Mouse (Mus musculus) lung, postnatal 14 days (tissue): ENCODE measurements at regions not wholly inside any gene's neighbourhood (a gene's known extent, or its start where the extent isn't known, plus 50 kb on each side); places are given as distances from the start of the nearest gene placed in this dataset.

Experiments used
- DNase-seq: peaks from one replicate; pipeline ENCODE4 v3.0.0; 2021

GRCm38 (mm10) chr15:36719241-36719640 lies 288.3 kb downstream of the Zfp706 start:
- no peak for DNase-seq

DNA sequence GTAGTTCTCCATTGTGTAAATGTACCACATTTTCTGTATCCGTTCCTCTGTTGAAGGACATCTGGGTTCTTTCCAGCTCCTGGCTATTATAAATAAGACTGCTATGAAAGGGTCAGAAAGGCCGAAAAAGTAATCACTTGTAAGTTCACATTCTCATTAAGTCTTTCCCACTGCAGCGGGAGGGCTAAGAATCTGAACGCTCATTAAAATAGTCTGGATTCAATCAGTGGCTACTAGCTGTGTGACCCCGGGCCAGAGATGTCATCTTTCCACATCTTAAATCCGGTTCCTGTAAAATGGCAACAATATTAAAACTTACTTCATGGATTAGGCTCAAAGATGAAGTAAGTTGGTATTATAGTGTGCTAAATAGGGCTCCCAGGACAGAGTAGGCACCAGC lies 289.7 kb downstream of the Zfp706 start:
- no peak for DNase-seq

- no peak for DNase-seq
Measured at GRCm38 (mm10) chr15:36716686-36717038, 290.9 kb downstream of the Zfp706 start.

DNA sequence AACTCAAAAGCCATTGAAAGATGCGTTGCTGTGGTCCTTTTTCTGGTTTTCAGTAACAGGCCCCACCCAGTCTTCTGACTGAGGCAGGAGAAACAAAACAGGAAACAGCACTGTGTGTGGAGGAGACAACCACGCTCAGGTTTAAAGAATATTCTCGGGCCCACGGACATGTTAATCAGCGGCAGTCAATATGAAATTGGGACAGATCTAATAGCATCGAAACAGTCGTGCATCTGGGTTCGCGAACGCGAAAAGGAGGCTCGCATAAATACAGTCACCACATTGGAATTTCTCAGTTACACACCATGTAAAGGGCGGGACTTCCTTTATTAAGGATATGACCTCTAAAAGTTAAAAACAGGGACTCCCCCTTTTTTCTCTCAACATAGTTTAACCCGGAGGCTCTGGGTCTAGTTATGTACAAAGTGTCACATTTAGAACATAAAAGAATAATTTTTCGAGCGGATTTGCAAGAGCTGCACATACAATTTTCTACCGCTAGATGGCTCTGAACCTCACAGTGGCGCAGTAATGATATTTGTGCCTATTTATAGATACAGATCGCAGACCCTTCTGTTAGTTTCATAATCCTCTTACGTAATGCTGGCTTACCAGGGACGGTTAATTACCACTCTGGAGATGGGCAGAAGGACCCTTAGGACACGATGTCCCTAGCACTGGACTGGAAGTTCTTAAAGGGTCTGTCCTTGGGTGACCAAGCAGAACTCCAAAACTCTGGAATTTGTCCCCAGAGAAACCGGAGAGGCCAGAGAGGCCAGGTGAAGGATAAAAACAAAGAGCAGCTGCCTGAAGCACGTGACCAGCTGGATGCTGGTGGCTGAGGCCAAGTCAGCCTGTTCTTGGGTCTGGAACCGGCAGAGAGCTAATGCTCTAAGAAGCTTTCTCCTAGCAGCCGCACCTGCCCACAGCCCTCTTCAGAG lies 291.6 kb downstream of the Zfp706 start:
- peak; percentile 76 for DNase-seq

DNA sequence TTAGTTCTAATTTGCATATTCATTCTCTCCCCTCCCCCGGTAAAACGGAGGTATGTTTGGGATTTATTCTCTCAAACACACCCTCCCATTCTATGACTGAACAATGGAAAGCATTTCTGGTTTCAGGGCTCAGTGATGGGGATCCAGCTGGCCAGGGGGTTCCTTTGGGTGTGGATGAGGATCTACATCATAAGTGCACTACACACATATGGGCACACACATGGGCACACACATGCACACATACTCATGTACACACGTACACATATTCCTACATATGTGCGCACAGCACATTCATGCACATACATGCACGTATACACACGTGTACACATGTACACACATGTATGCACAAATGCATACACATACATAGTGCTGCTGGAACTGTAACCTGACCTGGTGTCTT lies 292.4 kb downstream of the Zfp706 start:
- DNase-seq, result no peak

DNA sequence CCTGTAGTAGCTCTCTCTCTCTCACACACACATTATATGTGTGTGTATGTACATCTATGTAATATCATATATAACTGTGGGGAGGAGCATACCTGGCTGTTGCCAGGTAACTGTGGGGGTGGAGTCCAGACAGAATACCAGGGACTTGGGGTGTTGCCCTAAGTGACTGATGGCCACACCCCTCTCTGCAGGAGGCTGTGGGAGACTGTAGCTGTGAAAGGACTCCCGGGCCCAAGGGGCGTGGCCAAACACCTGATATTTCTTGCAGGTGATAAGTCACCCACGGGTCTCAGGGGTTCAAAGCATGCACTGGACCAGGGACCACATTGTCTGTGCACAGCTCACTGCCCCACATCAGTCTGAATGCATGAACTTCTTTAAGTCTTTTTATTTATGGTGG lies 297.8 kb downstream of the Zfp706 start:
- no peak for DNase-seq

- DNase-seq, result peak; percentile 92
Measured at GRCm38 (mm10) chr15:36708471-36708870, 299.1 kb downstream of the Zfp706 start.

DNA sequence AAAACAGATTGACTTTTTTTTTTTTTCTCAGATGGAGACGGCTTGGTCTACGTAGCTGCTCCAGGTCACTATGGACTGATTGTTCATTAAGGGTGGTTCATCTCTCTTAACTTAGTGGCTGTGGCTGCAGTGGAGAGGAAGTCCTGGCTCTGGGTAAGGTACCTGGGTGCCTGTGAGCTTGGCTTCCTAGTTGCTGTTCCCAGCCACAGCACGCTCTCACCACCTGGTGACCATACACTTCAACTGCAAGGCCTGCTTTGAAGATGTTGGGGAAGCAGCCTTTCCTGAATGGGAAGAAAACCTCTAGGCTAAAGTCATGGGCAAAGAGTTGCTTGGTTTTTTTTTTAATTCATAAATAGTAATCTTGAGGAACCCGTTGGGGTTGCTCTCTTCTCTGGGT lies 301.6 kb downstream of the Zfp706 start:
- DNase-seq, result peak; percentile 62

GRCm38 (mm10) chr15:36705391-36705790 lies 302.2 kb downstream of the Zfp706 start:
- DNase-seq, result no peak

DNA sequence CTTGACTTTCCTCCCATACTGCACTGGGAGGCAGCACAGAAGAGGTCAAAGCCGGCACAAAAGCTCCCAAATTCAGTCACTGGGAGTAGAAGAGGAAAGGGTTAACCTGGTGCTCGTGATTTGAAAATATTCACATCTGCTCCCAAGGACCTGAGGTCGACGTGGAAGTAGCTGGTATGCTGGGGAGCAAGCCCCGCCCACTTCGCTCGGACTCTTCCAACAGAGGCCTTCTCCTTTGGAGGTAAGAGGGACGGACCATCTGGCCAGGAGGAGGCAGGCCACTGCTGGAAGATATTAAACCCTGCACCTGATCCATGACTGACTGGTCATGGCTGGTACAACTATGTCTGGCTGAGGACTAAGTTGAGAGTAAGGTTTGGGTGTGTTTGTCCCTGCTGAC lies 305.7 kb downstream of the Zfp706 start:
- no peak for DNase-seq

GRCm38 (mm10) chr15:36700196-36700595 lies 307.4 kb downstream of the Zfp706 start:
- DNase-seq, result no peak

DNA sequence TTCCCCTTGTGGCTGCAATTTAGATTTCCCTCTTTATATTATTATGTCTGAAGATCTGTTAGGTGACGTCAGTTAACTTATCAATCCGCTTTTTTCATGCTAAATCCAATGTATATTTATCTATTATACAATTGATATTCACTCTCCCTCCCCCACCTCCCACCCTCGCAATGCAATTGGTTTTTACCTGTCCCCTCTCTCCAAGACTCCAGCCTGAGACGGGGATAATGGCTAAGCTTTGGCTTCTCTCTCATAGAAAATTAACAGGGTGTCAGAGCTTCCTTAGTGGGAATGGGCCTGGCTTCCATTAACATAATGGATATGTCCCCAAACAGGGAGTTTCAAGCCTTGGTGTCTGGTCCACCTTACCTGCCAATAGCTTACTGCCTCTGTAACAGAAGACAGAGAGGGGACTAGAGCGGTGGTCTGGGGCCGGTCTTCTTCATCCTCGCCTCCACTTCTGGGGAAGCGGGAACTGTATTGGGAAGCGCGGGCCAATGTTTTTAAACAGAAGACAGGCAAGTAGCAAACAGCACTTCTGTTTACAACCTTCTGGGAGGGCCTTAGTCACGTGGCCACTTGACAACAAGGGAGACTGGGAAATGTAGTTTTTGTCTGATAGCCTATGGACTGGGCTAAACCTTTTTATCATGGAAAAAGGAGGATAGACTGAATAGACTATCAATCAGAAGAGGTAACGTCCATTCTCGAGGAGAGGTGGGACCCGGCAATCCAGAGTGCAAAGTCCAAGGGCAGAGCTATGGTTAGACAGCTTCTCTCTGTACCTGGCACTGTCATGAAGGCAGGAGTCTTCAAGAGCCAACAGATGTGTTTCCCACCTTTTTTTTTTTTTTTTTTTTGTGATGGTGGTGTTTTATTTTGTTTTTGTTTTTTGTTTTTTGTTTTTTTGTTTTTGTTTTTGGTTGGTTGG lies 312.1 kb downstream of the Zfp706 start:
- DNase-seq, result peak; percentile 43

GRCm38 (mm10) chr15:36691002-36691652 lies 316.4 kb downstream of the Zfp706 start:
- DNase-seq, result no peak

DNA sequence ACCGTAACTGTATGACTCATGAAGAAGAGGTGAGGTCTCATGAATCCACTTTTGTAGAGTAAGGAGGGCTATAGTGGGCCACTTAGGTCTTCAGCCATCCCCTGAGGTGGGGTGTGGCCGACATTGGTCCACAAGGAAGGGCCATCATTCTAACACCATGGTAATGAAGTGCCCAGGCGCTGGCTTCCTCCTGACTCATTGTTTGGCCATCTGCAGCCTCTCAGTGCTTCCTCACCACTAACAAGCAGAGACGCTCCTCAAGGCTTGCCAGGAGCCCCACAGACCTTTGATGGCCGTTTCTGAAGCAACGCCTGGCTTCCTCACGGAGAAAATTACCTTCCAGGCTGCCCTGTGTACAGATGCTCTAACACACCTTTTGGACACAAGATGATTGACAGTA lies 317.7 kb downstream of the Zfp706 start:
- DNase-seq, result no peak

DNA sequence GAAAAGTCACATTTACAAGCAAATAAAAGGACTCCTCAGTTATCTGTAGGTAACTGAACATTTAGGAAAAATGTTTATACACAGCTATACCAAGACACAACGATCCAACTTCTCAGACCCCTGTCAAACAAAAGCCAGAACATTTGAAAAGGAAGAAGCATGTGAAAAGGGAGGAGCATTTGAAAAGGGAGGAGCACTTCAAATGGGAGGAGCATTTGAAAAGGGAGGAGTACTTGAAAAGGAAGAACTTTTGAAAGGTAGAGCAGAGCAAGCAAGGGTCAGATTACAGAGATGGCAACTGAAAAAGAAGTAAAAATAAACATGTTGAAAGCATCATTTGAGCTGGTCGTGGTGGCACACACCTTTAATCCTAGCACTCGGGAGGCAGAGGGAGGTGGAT lies 318.3 kb downstream of the Zfp706 start:
- DNase-seq, result no peak

DNA sequence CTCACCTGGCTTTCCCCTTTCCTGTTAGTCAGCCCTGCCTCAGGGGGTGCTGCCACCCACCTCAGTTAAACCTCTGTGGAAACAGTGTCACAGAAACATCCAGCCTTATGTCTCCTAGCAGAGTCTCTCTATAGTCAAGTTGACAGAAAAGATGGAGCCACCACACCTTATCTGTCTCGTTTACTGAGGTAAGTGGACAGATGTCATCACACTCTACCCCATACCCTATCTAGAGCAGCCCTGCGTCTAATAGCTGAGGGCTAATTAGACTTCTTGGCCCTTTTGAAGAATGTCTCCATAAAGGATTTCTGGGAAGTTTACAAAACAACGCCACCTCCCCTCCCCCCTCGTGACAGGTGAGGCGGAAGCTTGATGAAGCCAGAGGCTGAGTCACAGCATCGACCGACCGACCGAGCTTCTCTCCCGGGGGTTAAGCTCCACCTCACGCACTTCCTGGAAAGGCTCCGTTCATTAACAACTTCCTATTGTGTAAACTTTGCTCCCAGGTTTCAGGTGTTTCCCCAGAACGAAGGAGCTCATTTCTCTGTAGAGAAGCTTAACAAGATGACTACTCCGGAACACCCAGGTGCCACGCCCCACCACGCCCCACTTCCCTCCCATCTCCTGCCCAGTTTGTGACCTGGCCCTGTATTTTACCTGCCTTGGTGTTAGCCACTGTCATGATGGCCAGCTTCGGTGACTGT lies 319.4 kb downstream of the Zfp706 start:
- DNase-seq, result peak; percentile 13

- DNase-seq, result no peak
Measured at GRCm38 (mm10) chr15:36684684-36685083, 322.9 kb downstream of the Zfp706 start.

GRCm38 (mm10) chr15:36682832-36683231 lies 324.7 kb downstream of the Zfp706 start:
- no peak for DNase-seq

- no peak for DNase-seq
Measured at GRCm38 (mm10) chr15:36682159-36682558, 325.4 kb downstream of the Zfp706 start.

- no peak for DNase-seq
Measured at GRCm38 (mm10) chr15:36680361-36681140, 327.0 kb downstream of the Zfp706 start.

DNA sequence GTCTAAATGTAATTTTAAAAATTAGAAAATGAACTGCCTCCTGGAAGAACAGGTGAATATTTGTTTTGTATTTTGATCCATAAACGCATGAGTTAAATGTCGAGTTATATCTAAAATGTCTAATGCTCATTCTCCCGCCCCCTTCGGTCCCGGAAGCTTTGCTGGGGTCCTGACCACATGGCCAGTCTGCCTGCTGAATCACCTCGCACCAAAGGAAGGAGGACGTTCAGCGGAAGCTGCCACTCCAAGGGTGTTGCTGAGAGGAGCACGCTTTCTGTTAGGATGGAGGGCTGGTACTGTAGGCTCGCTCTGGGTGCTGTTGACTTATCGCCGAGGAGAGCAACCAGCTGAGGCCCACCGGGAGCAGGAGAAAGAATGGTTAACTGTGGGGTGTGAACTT lies 328.0 kb downstream of the Zfp706 start:
- no peak for DNase-seq

DNA sequence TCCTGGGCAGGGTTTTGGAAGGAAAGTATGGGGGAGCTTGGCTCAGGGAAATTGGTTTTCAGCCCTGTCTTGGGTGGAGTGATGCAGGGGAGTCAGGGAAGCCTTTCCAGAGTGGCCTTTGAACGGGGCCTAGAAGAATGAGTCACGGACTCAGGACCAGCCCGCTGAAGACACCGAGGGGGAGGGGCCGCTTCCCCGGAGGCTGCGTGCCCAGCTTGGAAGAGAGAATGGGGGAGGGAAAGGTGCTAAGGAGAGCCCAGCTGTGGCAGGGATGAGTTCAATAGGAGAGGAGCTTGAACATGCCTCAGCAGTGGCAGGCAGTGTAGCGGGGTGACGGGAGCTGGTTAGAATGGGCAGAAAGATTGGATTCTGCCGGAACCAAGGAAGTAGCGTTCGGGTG lies 337.8 kb downstream of the Zfp706 start:
- no peak for DNase-seq
